Mouse (Mus musculus) lung, postnatal 10 days (tissue): ENCODE results near the gene Olfr1277.

ENCODE experiments used
- DNase-seq: peaks from one replicate; pipeline ENCODE4 v3.0.0; 2021

Olfr1277 gene

GRCm38 (mm10) chr2:111274006-111274405 is at the start of gene Olfr1277:
Olfr1277 (minus strand) TSS chr2:111274106.
- DNase-seq, result no peak

- DNase-seq, result no peak
Observed at GRCm38 (mm10) chr2:111313717-111314116, 39.8 kb upstream of the Olfr1277 start, which contains the start of gene Olfr1280. Olfr1280 (plus strand) TSS chr2:111314017.

GRCm38 (mm10) chr2:111300374-111300773 is 26.5 kb upstream of the Olfr1277 start, which contains the start of gene Olfr1279:
Olfr1279 (plus strand) TSS chr2:111300635.
- DNase-seq, result no peak

- DNase-seq, result no peak
Observed at GRCm38 (mm10) chr2:111298541-111298940, 24.6 kb upstream of the Olfr1277 start.

GRCm38 (mm10) chr2:111289836-111290235 is 15.9 kb upstream of the Olfr1277 start, which contains the start of gene Olfr1278:
Olfr1278 (plus strand) TSS chr2:111290136.
- no peak for DNase-seq

- no peak for DNase-seq
Observed at GRCm38 (mm10) chr2:111254216-111254615, 19.7 kb downstream of the Olfr1277 start, which contains the start of gene Olfr1276. Olfr1276 (plus strand) TSS chr2:111254516.

GRCm38 (mm10) chr2:111235186-111235585 is 38.7 kb downstream of the Olfr1277 start, which contains the start of gene Olfr1275:
Olfr1275 (minus strand) TSS chr2:111235286.
- no peak for DNase-seq

- DNase-seq, result no peak
Observed at GRCm38 (mm10) chr2:111229502-111229901, 44.4 kb downstream of the Olfr1277 start, which contains the start of gene 4930430A15Rik. 4930430A15Rik (minus strand) TSS chr2:111229602.
